Mouse (Mus musculus) induced T-regulatory cell, adult 2 months (primary cell): ENCODE data around the gene Srd5a1.
"Not testable (repeated sequence)": the region's sequence is repeated elsewhere in the genome, so short reads cannot be mapped to it uniquely, and the experiment has no call there.

Source experiments
- DNase-seq: peaks from one replicate; pipeline ENCODE4 v3.0.0-alpha.2; 2012; ENCODE audit warnings: low read depth

Srd5a1 gene

DNA sequence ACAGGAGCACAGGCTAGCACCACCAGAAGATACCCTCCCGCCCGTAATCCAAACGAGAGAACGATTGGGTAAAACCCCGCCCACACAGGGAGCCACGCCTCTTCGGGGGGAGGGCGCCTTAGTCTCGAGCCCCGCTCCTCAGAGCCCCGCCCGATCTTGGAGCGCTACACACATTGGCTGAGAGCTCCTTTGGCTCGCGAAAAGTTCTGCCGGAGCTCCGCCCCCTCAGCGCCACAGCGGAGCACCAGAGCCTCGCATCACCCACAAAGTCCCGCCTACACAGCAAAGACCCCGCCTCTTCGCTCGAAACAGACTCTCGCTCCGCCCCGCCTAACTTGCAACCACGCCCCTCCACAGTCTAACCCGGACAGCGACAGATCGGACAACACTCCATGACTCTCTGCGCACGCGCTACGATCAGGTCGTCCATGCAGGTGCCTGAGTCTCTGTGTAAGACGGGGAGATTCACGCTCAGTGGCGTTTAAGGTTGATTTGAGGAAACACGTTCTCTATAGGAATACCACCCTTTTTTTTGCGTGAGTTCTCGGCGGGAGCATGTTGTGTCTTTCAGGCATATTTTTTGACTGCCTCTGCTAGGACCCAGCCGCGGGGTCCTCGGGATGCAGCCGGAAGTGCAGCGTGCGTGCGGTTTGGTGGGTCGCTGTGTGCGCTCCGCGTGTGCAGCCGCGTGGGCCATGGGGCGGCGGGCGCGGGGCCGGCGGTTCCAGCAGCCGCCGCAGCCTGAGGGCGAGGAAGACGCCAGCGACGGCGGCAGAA, at the start of gene Srd5a1:
Gene Srd5a1 (minus strand): TSS at position 45 of the 777 bp plus-strand sequence.
- DNase-seq, result peak; percentile 100

GRCm38 (mm10) chr13:69654508-69654907, 43.3 kb upstream of the Srd5a1 start:
- DNase-seq, result no peak

DNA sequence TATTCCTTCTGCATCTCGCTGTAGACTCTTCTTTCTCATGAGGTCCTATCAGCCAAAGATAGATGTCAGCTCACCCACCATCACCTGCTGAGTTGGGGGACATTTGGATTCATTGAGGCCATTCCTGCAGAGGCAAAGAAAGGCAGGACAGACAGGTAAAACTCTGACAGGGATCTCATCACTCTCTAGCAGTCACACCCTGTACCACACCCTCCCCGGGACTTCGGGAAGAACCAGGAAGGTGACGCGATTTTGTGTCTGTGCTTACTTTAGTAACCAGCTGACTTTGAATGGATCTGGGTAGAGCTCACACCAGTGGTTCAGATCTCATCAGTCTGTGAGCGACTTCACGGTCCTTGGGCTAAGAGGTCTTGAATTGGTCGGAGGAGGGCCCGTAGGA, 35.2 kb upstream of the Srd5a1 start:
- DNase-seq, result no peak

- DNase-seq, result no peak
These were observed 34.6 kb upstream of the Srd5a1 start for GRCm38 (mm10) chr13:69645694-69646423.

DNA sequence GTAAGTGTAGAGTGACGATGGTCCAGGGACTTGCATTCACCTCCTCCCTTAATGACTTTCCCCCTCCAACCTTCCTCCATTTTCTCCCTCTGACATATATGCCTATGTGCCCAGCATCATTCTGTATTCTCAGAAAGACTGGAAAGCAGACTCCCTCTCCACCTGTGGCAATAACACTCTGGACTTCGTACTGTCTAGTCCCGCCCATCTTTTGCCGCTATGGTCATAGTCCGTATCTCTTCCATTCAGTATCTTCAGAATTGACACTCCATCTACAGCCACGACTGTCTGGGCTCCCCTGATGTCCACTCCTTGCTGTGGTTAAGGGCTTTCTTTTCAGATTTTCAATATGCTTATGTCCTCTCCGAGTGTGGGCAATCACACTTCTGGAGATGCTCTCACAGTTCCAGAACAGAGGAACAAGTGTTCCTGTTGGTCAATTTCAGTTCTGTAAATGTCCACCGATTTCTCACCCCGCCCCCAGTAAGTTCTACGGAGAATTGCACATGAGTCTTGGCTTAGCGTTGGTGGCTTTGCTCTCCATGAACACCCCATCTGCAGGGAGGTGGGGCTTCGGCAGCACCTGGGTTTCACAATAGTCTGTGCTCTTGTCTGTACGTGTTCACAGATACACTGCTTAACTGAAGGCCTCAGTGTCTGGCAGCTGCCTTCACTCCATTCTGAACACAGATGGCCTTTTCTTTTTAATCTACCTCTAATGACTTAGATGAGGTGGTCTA, 33.4 kb upstream of the Srd5a1 start:
- DNase-seq, result no peak

DNA sequence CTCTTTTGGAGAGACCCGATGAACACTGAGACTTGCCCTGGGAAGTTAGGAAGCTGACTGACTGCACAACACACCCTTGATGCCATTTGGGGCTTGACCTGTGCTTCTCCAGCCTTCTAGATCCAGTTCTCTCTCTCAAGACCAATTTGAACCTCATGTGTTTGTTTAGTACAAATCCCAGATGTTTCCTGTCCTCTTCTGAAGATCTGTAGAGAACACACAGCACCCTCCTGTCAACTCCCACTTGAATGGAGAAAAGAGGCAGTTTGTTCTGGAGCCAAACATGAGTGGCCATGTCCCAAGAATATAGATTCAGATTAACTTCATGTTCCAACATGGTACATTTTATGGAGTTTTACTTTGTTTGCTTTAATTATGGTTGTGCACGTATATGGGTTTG, 32.7 kb upstream of the Srd5a1 start:
- DNase-seq, result no peak

GRCm38 (mm10) chr13:69642656-69643216, 31.5 kb upstream of the Srd5a1 start:
- no peak for DNase-seq

GRCm38 (mm10) chr13:69641017-69641416, 29.8 kb upstream of the Srd5a1 start:
- DNase-seq, result no peak

- no peak for DNase-seq
These were observed 29.3 kb upstream of the Srd5a1 start for GRCm38 (mm10) chr13:69640541-69640940.

GRCm38 (mm10) chr13:69640126-69640525, 28.9 kb upstream of the Srd5a1 start:
- DNase-seq, result no peak

DNA sequence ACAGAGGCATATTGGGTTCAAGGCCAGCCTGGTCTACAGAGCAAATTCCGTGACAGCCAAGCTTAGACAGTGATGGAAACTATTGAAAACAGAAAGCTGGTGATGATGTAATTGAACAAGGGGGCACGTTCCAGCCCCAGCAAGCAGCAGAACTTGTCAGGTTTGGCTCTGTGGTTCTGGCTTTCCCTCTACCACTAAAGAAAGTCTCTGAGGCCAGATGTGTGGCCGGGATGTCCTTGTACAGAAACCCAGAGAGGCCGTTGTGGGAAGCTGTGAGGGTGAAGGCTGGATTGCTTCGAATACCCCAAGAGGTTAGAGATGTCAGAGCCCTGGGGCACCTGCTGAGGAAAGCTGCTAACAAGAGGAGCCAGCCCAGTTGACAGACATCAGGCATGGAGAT, 28.0 kb upstream of the Srd5a1 start:
- DNase-seq, result no peak

- DNase-seq, result no peak
These were observed 26.9 kb upstream of the Srd5a1 start for GRCm38 (mm10) chr13:69638108-69638626.

GRCm38 (mm10) chr13:69637657-69638056, 26.4 kb upstream of the Srd5a1 start:
- DNase-seq, result no peak

DNA sequence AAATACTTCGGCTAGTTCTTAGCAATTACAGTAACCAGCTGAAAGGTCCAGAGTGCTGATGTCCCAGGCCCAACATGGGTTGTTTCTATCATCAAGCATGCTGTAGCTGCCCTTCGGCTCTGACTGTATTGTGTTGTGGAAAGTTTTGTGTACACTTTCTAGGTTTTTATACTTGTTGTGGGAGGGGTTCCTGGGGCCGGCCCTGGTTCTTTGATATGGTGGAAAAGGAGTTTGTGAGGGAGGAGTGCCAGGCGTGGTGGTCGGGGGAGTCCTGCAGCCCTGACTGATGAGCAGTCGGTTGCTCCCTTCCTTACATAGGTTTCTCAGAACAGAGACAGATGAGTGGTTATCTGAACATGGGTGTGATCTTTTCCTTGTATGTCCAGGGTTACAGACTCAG, 25.6 kb upstream of the Srd5a1 start:
- DNase-seq, result no peak

DNA sequence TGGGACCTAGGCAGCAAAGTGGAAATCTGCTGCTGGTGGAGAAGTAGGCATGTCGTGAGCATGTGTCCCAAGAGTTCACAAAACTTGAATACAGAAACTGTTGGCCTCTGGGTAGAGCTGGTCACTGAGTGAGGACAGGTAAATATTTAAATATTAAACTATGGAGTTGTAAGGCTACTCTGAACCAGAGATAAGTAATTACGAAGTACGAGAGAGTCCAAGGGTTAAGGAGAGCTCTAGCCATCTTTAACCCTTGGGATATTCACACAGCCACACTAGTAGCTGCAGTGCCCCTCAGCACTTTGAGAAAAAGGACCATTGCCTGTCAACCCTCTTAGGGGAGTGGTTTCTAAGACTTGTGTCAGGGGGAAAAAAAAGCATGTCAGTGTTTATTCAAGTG, 25.1 kb upstream of the Srd5a1 start:
- no peak for DNase-seq

GRCm38 (mm10) chr13:69635836-69636235, 24.6 kb upstream of the Srd5a1 start:
- DNase-seq, result not testable (repeated sequence)

DNA sequence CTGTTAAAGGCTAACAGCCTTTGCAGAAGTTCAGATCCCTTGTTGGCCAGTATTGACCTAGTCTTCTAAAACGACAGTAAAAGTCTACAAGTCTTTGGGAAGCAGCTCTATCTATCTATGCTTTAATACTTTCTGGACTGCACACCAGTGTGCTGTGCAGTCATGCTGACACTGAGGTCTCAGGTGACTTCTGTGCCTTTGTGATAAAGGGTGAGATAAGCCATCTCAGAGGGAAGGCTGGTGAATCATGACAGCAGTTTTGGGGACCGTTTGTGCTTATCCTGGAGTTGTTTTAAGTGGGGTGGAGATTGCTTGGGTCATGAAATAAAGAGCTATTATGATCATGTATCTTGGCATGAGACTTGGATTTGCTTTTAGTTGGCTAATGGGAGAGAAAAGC, 22.7 kb upstream of the Srd5a1 start:
- DNase-seq, result no peak

DNA sequence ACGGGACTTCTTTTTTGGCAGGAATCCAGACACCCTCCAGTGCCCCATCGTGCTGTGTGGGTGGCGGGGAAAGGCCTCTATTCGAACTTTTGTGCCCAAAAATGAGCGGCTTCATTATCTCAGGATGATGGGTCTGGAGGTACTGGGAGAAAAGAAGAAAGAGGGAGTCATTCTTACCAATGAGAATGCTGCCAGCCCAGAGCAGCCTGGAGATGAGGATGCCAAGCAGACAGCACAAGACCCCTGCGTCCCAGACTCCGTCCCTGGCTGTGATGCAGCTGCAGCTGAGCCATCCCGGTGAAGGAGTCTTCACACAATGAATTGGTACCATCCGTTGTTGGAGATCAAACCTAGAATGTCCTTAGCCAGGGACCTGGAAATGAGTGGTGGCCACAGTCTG, 22.3 kb upstream of the Srd5a1 start:
- DNase-seq, result no peak

- DNase-seq, result no peak
These were observed 20.4 kb upstream of the Srd5a1 start for GRCm38 (mm10) chr13:69631659-69632058.

DNA sequence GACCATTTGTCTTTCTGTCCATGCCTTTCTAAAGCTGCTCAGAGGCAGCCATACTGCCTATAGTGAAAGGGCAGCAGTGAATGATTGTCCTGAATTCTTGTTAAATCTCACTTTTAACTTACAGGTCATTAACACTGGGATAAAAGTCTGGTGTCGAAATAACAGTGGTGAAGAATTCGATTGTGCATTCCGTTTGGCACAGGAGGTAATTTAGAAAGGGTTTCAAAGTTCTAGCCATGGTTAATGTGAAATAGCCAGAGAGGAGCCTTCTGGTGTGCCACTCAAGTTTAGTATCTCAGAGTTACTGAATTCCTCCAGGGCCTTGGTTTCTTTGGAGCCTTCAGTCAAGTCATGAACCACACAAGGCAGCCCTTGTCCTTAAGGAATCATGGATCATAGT, 19.9 kb upstream of the Srd5a1 start:
- no peak for DNase-seq

- no peak for DNase-seq
These were observed 19.3 kb upstream of the Srd5a1 start for GRCm38 (mm10) chr13:69630576-69630975.

DNA sequence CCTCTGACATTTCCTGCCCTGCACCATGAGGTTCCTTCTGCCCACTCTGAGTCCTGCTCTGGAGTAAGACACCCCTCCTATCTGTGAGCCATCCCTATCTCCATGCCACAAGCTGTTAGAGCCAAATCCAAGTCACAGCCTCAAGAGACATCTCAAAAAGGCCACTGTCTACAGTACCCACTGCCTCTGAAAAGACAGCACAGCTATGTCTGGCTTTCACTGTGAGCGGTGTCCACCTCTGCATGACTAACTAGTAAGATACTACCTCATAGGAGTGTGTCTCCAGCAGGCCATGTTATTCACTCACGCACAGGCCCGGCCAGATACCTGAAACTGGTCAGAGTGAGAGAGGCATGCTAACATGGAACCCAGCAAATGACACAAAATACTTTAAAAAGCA, 16.7 kb upstream of the Srd5a1 start:
- DNase-seq, result no peak
